Mouse (Mus musculus) kidney, adult 8-10 months (tissue): ENCODE results near the gene Chtop.

Experiments used
- DNase-seq, 2 experiments: peaks; one replicate each; pipeline ENCODE4 v3.0.0; 2022

Chtop gene

GRCm38 (mm10) chr3:90462579-90462978 lies 46.7 kb downstream of the Chtop start:
- DNase-seq: no peak

- no peak for DNase-seq
Observed at GRCm38 (mm10) chr3:90461935-90462334, 47.4 kb downstream of the Chtop start.

GRCm38 (mm10) chr3:90460315-90460714 lies 49.0 kb downstream of the Chtop start:
- no peak for DNase-seq

GRCm38 (mm10) chr3:90459727-90460126 lies 49.6 kb downstream of the Chtop start:
- no peak for DNase-seq

GRCm38 (mm10) chr3:90454931-90455330 lies 54.4 kb downstream of the Chtop start:
- DNase-seq: no peak

GRCm38 (mm10) chr3:90451396-90452095 lies 57.8 kb downstream of the Chtop start:
- no peak for DNase-seq

- no peak for DNase-seq
Observed at GRCm38 (mm10) chr3:90450874-90451273, 58.4 kb downstream of the Chtop start.
